Mouse (Mus musculus) embryonic facial prominence, embryonic 15.5 days (tissue): ENCODE results near the gene Myzap. TPM values are rescaled to one million over a fixed set of nuclear protein-coding genes. Genes with fewer than 3 reads are reported as not detected.

Experiments
- ATAC-seq: fragments of 200-750 bp; cut with Nextera tagmentation; 2 replicates; pipeline ENCODE4 v1.8.0; 2017; ENCODE audit warnings: low read depth, moderate TSS enrichment; ENCODE audit not compliant: insufficient number of reproducible peaks, low FRiP score, low TSS enrichment
- H3K27ac ChIP-seq: fragments of 300-500 bp; sonication (generic); replicated peaks from 2 replicates; pipeline ENCODE4 v1.5.1; 2015; ENCODE audit warnings: mild to moderate bottlenecking, inconsistent platforms
- H3K27me3 ChIP-seq: fragments of 300-500 bp; sonication (generic); 2 replicates; pipeline ENCODE4 v1.6.1; 2015; ENCODE audit warnings: inconsistent platforms
- H3K36me3 ChIP-seq: fragments of 300-500 bp; sonication (generic); 2 replicates; pipeline ENCODE4 v1.6.1; 2015; ENCODE audit warnings: mild to moderate bottlenecking, inconsistent platforms
- H3K4me1 ChIP-seq: fragments of 300-500 bp; sonication (generic); 2 replicates; pipeline ENCODE4 v1.6.1; 2015; ENCODE audit warnings: inconsistent platforms
- H3K4me2 ChIP-seq: fragments of 300-500 bp; sonication (generic); replicated peaks from 2 replicates; pipeline ENCODE4 v1.6.1; 2015; ENCODE audit warnings: mild to moderate bottlenecking, inconsistent platforms
- H3K4me3 ChIP-seq: fragments of 300-500 bp; sonication (generic); replicated peaks from 2 replicates; pipeline ENCODE4 v1.5.1; 2015; ENCODE audit warnings: mild to moderate bottlenecking, inconsistent platforms
- H3K9ac ChIP-seq: fragments of 300-500 bp; sonication (generic); 2 replicates; pipeline ENCODE4 v1.6.1; 2015; ENCODE audit warnings: inconsistent platforms
- H3K9me3 ChIP-seq: fragments of 300-500 bp; sonication (generic); replicated peaks from 2 replicates; pipeline ENCODE4 v1.6.1; 2016; ENCODE audit warnings: inconsistent platforms
- WGBS: fragments of 180-500 bp; shearing (Covaris S2); methylation state at CpG from one replicate; pipeline ENCODE4 v1.1.7; 2015; 5-methylcytosine and 5-hydroxymethylcytosine counted together
- polyA plus RNA-seq: library from polyadenylated mRNA; unstranded; fragments of >200 nt; fragmentation: Nextera tagmentation; extraction: Ambion mirVana; gene quantifications from 2 replicates; pipeline ENCODE4 v1.2.1, GENCODE M21; 2015

Myzap gene
- polyA plus RNA-seq, 1 experiment from 2014 or later, result 15.5 TPM

GRCm38 (mm10) chr9:71478596-71478995 is 113.6 kb downstream of the Myzap start:
- H3K36me3 ChIP-seq, result peaks cover 87% of the 10 kb centered on the region
- 95% methylated on average over 7 of the region's 7 CpGs for WGBS
- no peaks in the 10 kb centered on the region for H3K4me1 ChIP-seq
- H3K4me3 ChIP-seq, result no peak overlapping the region
- no peaks in the 10 kb centered on the region for H3K27me3 ChIP-seq
- no peak for ATAC-seq
- no peaks in the 10 kb centered on the region for H3K9me3 ChIP-seq
- H3K27ac ChIP-seq, result no peak overlapping the region
- H3K9ac ChIP-seq, result no peak overlapping the region
- H3K4me2 ChIP-seq, result no peak overlapping the region

- WGBS, result 96% methylated on average over 3 of the region's 3 CpGs
- no peak overlapping the region for H3K4me3 ChIP-seq
- no peak overlapping the region for H3K27ac ChIP-seq
Observed at GRCm38 (mm10) chr9:71476601-71477000, 115.6 kb downstream of the Myzap start.

GRCm38 (mm10) chr9:71475536-71475935 is 116.6 kb downstream of the Myzap start:
- no peaks in the 10 kb centered on the region for H3K9me3 ChIP-seq
- H3K4me1 ChIP-seq, result no peaks in the 10 kb centered on the region
- no peak overlapping the region for H3K4me3 ChIP-seq
- 93% methylated on average over 4 of the region's 4 CpGs for WGBS
- H3K9ac ChIP-seq, result no peak overlapping the region
- no peak for ATAC-seq
- no peaks in the 10 kb centered on the region for H3K27me3 ChIP-seq
- no peak overlapping the region for H3K27ac ChIP-seq
- H3K36me3 ChIP-seq, result peaks cover 56% of the 10 kb centered on the region
- no peak overlapping the region for H3K4me2 ChIP-seq

More at GRCm38 (mm10) chr9:71476601-71477000, 115.6 kb downstream of the Myzap start:
- Histone ChIP-seq H3K4me1 (no peaks in the 10 kb centered on the region), H3K4me2 (no peak overlapping the region), H3K9me3 (no peaks in the 10 kb centered on the region), H3K9ac (no peak overlapping the region), H3K27me3 (no peaks in the 10 kb centered on the region), H3K36me3 (peaks cover 67% of the 10 kb centered on the region)
- ATAC-seq, result no peak

- 49% methylated on average over 4 of the region's 4 CpGs for WGBS
- Histone ChIP-seq H3K4me1 (0 out of 2 replicates have a peak, but pooled peaks cover under 1% of the 10 kb centered on the region), H3K27ac (no peak overlapping the region), H3K27me3 (no peaks in the 10 kb centered on the region), H3K9ac (no peak overlapping the region), H3K4me2 (no peak overlapping the region), H3K9me3 (no peaks in the 10 kb centered on the region), H3K36me3 (no peaks in the 10 kb centered on the region), H3K4me3 (no peak overlapping the region)
- peak; percentile 39; the same call in 1 of the 2 replicates for ATAC-seq
Observed at GRCm38 (mm10) chr9:71467434-71467833, 124.7 kb downstream of the Myzap start.

GRCm38 (mm10) chr9:71466111-71466510 is 126.0 kb downstream of the Myzap start:
- 70% methylated on average over 3 of the region's 3 CpGs for WGBS
- ATAC-seq, result no peak
- H3K36me3 ChIP-seq, result no peaks in the 10 kb centered on the region
- no peak overlapping the region for H3K9ac ChIP-seq
- H3K4me3 ChIP-seq, result no peak overlapping the region
- no peaks in the 10 kb centered on the region for H3K27me3 ChIP-seq
- H3K4me1 ChIP-seq, result 0 out of 2 replicates have a peak, but pooled peaks cover 3% of the 10 kb centered on the region
- no peaks in the 10 kb centered on the region for H3K9me3 ChIP-seq
- H3K27ac ChIP-seq, result no peak overlapping the region
- no peak overlapping the region for H3K4me2 ChIP-seq

- Histone ChIP-seq H3K27ac (no peak overlapping the region), H3K36me3 (no peaks in the 10 kb centered on the region), H3K4me3 (no peak overlapping the region), H3K4me2 (no peak overlapping the region), H3K9ac (no peak overlapping the region), H3K4me1 (0 out of 2 replicates have a peak, but pooled peaks cover 3% of the 10 kb centered on the region), H3K9me3 (no peaks in the 10 kb centered on the region), H3K27me3 (no peaks in the 10 kb centered on the region)
- ATAC-seq, result no peak
- WGBS, result 67% methylated on average over 13 of the region's 13 CpGs
Observed at GRCm38 (mm10) chr9:71463072-71463667, 129.0 kb downstream of the Myzap start.

GRCm38 (mm10) chr9:71456738-71457137 is 135.4 kb downstream of the Myzap start:
- ATAC-seq, result no peak

More at GRCm38 (mm10) chr9:71456738-71457137, 135.4 kb downstream of the Myzap start:
- Histone ChIP-seq H3K9ac (no peak overlapping the region), H3K36me3 (no peaks in the 10 kb centered on the region), H3K27ac (no peak overlapping the region), H3K4me3 (no peak overlapping the region), H3K9me3 (no peaks in the 10 kb centered on the region), H3K4me1 (no peaks in the 10 kb centered on the region), H3K27me3 (no peaks in the 10 kb centered on the region), H3K4me2 (no peak overlapping the region)
- WGBS, result 87% methylated on average over 4 of the region's 4 CpGs

Other genes with a start within 250 kb of the Myzap start
- 373 and 378 TPM in 2 replicates for gene Polr2m, start 106.4 kb downstream of the Myzap start, polyA plus RNA-seq
- 10.8 TPM in 2 replicates for gene Cgnl1, start 179.2 kb upstream of the Myzap start, polyA plus RNA-seq